Mouse (Mus musculus): ENCODE measurements around the gene Ubr7.

DNA sequence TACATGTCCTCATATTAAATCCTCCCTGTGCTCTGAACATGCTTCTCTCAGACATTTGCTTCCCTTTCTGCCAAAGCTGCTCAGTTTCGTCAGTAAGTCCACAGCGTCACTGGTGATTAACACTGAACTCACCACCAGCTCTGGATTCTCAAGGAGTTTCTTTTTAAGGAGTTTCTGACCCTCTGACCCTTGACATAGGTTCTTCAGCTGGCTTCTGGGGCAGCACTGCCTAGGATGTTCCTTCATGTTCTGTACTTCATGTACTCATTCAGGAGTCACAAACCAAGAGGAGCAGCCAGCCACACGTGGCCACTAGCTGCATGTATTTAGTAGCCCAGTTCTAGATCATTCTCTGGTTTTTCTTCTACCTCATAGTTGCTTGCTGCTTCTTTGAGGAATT, 9.5 kb upstream of the Ubr7 start:
- TF ChIP-seq CTCF (conservative IDR thresholded peaks at IDR 0.05; ENCODE audit: low read length) (no peak), POU5F1 (IDR thresholded peaks at IDR 0.05; ENCODE audit: borderline replicate concordance, low read length) (no peak)
